Mouse (Mus musculus): Measurements from ENCODE around the gene Slc9a9. TPM values are rescaled to one million over a fixed set of nuclear protein-coding genes. Genes with fewer than 3 reads are reported as not detected.

Gene Slc9a9
- polyA plus RNA-seq, 2 experiments: 3.7 to 5.1 TPM

DNA sequence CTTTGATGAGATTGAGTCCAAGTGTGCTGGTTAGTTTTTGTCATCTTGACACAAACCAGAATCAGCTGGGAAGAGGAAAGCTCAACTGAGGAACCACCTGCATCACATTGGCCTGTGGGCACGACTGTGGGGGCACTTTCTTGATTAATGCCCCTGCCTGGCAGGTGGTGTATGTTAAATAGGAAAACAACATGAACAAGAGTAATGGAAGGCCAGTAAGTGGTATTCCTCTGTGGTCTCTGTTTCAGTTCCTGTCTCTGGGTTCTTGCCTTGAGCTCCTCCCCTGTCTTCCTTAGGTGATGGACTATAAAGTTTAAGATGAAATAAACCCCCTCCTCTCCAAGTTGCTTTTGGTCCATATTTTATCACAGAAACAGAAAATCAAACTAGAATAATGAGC is 372.7 kb downstream of the Slc9a9 start:
- Histone ChIP-seq H3K9ac (ENCODE audit: low read depth, low read length, severe bottlenecking) (no peak overlapping the region), H3K27me3 (ENCODE audit: control insufficient read depth, insufficient read depth, low read length) (no peaks in the 10 kb centered on the region), H3K9me3 (ENCODE audit: control insufficient read depth, low read length) (no peaks in the 10 kb centered on the region), H3K27ac (replicated peaks; ENCODE audit: low read depth, low read length) (no peak overlapping the region), H3K4me3 (replicated peaks; ENCODE audit: low read length) (no peak overlapping the region), H3K4me2 (replicated peaks; ENCODE audit: low read depth, low read length, severe bottlenecking) (no peak overlapping the region), H3K36me3 (ENCODE audit: control insufficient read depth, insufficient read depth, low read length) (no peaks in the 10 kb centered on the region), H3K4me1 (ENCODE audit: control insufficient read depth, insufficient read depth, low read length) (no peaks in the 10 kb centered on the region)
- 43% methylated on average over 1 of the region's 1 CpGs for WGBS
- DNase-seq (ENCODE audit: low spot score) (no peak), ATAC-seq (ENCODE audit: low FRiP score, low read depth) (no peak)
- no peak for TF ChIP-seq POLR2A (IDR thresholded peaks at IDR 0.05; ENCODE audit: borderline replicate concordance, extremely low read depth, insufficient read depth, insufficient read length)

DNA sequence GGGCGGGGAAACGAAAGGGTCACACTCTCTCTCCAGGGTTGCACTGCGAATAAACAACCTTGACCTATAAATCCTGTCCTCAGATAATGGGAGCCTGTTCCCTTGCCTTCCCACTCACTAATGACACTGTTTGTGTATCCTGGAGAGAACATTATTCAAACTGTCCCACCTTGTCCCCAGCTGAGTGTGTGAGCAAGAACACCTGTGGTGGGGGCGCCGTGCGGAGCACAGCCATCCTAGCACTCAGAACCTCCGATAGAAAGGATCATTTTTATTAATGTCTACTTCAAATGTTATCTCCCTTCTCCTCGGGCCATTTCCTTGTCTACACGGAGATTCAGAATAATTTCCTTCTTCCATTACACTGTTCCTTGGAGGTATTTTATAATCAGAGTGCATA is 382.5 kb downstream of the Slc9a9 start:
- Histone ChIP-seq H3K36me3 (ENCODE audit: control insufficient read depth, insufficient read depth, low read length) (no peaks in the 10 kb centered on the region), H3K9me3 (ENCODE audit: control insufficient read depth, low read length) (no peaks in the 10 kb centered on the region), H3K4me3 (replicated peaks; ENCODE audit: low read length) (no peak overlapping the region), H3K27ac (replicated peaks; ENCODE audit: low read depth, low read length) (no peak overlapping the region), H3K4me1 (ENCODE audit: control insufficient read depth, insufficient read depth, low read length) (no peaks in the 10 kb centered on the region), H3K9ac (ENCODE audit: low read depth, low read length, severe bottlenecking) (no peak overlapping the region), H3K27me3 (ENCODE audit: control insufficient read depth, insufficient read depth, low read length) (no peaks in the 10 kb centered on the region), H3K4me2 (replicated peaks; ENCODE audit: low read depth, low read length, severe bottlenecking) (no peak overlapping the region)
- no peak for TF ChIP-seq POLR2A (IDR thresholded peaks at IDR 0.05; ENCODE audit: borderline replicate concordance, extremely low read depth, insufficient read depth, insufficient read length)
- DNase-seq (ENCODE audit: low spot score) (no peak), ATAC-seq (ENCODE audit: low FRiP score, low read depth) (no peak)
- WGBS: 77% methylated on average over 9 of the region's 9 CpGs

DNA sequence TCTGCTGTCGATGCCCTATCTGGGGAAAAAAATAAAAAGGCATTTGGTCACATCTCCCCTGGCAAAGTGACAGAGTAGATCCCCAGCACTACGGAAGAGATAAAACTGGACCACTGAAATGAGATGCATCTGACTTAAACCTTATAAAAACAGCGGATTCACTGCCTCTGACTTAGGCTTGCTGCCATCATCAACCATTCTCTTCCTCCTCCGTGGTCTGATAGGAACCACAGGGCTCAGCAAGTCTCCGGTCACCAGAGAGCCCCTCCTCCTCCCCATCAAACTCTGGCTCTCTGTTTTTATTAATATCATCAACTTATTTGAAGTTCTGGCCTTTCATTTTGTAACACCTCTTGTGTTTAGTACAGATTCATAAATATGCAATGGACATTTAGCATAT is 383.5 kb downstream of the Slc9a9 start:
- Histone ChIP-seq H3K9ac (ENCODE audit: low read depth, low read length, severe bottlenecking) (no peak overlapping the region), H3K9me3 (ENCODE audit: control insufficient read depth, low read length) (no peaks in the 10 kb centered on the region), H3K4me1 (ENCODE audit: control insufficient read depth, insufficient read depth, low read length) (no peaks in the 10 kb centered on the region), H3K27ac (replicated peaks; ENCODE audit: low read depth, low read length) (no peak overlapping the region), H3K36me3 (ENCODE audit: control insufficient read depth, insufficient read depth, low read length) (no peaks in the 10 kb centered on the region), H3K4me2 (replicated peaks; ENCODE audit: low read depth, low read length, severe bottlenecking) (no peak overlapping the region), H3K4me3 (replicated peaks; ENCODE audit: low read length) (no peak overlapping the region), H3K27me3 (ENCODE audit: control insufficient read depth, insufficient read depth, low read length) (no peaks in the 10 kb centered on the region)
- ATAC-seq (ENCODE audit: low FRiP score, low read depth) (no peak), DNase-seq (ENCODE audit: low spot score) (no peak)
- WGBS: 83% methylated on average over 5 of the region's 5 CpGs
- TF ChIP-seq POLR2A (IDR thresholded peaks at IDR 0.05; ENCODE audit: borderline replicate concordance, extremely low read depth, insufficient read depth, insufficient read length): no peak

DNA sequence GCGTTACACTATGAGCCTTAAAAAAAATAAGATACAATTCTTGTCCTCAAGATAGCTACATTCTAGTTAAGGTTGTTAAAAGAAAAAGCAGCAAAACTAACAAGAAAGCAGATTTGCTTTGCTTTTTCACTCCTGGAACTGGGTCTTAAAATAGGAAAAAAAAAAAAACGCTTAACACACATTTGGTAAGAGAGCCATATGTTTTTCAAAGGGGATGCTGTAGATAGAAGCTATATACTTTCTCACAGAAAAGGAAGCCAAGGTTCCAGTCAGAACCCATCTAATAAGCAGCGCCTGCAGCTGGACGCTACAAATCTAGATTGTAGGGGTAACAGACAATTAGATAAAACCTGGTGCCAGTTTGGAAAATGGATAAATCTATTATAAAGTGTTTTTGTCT is 386.1 kb downstream of the Slc9a9 start:
- no peaks in the 10 kb centered on the region for H3K27me3 ChIP-seq (ENCODE audit: control insufficient read depth, insufficient read depth, low read length)
- DNase-seq (ENCODE audit: low spot score): no peak
- no peak overlapping the region for H3K4me3 ChIP-seq (replicated peaks; ENCODE audit: low read length)
- H3K9ac ChIP-seq (ENCODE audit: low read depth, low read length, severe bottlenecking): no peak overlapping the region
- no peak for ATAC-seq (ENCODE audit: low FRiP score, low read depth)
- H3K27ac ChIP-seq (replicated peaks; ENCODE audit: low read depth, low read length): no peak overlapping the region
- TF ChIP-seq POLR2A (IDR thresholded peaks at IDR 0.05; ENCODE audit: borderline replicate concordance, extremely low read depth, insufficient read depth, insufficient read length): no peak
- WGBS: 82% methylated on average over 4 of the region's 4 CpGs
- no peaks in the 10 kb centered on the region for H3K36me3 ChIP-seq (ENCODE audit: control insufficient read depth, insufficient read depth, low read length)
- H3K4me2 ChIP-seq (replicated peaks; ENCODE audit: low read depth, low read length, severe bottlenecking): no peak overlapping the region
- H3K9me3 ChIP-seq (ENCODE audit: control insufficient read depth, low read length): no peaks in the 10 kb centered on the region
- H3K4me1 ChIP-seq (ENCODE audit: control insufficient read depth, insufficient read depth, low read length): no peaks in the 10 kb centered on the region

GRCm38 (mm10) chr9:95060702-95061101 is 391.0 kb downstream of the Slc9a9 start:
- Histone ChIP-seq H3K27me3 (ENCODE audit: control insufficient read depth, insufficient read depth, low read length) (no peaks in the 10 kb centered on the region), H3K27ac (replicated peaks; ENCODE audit: low read depth, low read length) (no peak overlapping the region), H3K4me3 (replicated peaks; ENCODE audit: low read length) (no peak overlapping the region), H3K4me1 (ENCODE audit: control insufficient read depth, insufficient read depth, low read length) (no peaks in the 10 kb centered on the region), H3K9me3 (ENCODE audit: control insufficient read depth, low read length) (no peaks in the 10 kb centered on the region), H3K36me3 (ENCODE audit: control insufficient read depth, insufficient read depth, low read length) (no peaks in the 10 kb centered on the region), H3K9ac (ENCODE audit: low read depth, low read length, severe bottlenecking) (no peak overlapping the region), H3K4me2 (replicated peaks; ENCODE audit: low read depth, low read length, severe bottlenecking) (no peak overlapping the region)
- WGBS: 81% methylated on average over 4 of the region's 4 CpGs
- ATAC-seq (ENCODE audit: low FRiP score, low read depth) (no peak), DNase-seq (ENCODE audit: low spot score) (no peak)
- no peak for TF ChIP-seq POLR2A (IDR thresholded peaks at IDR 0.05; ENCODE audit: borderline replicate concordance, extremely low read depth, insufficient read depth, insufficient read length)

DNA sequence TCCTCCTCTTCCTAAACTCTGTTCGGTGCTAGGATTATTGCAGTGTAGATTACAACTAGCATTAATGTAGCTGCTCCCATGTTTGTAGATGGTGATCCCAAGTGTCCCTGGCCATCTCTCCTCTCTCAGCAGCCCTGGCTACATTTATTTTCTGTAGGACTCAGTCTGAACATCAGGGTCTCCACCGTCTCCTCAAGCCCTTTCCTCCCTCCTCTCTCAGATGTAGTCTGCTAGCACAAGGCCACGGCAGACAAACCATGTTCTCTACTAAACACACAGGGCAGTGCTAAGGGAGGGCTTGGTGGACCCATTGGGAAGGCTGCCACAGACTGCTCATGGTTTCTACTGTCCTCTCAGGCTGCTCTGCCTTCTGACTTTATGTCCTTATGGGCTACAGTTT is 397.3 kb downstream of the Slc9a9 start:
- DNase-seq (ENCODE audit: low spot score) (no peak), ATAC-seq (ENCODE audit: low FRiP score, low read depth) (no peak)
- Histone ChIP-seq H3K4me2 (replicated peaks; ENCODE audit: low read depth, low read length, severe bottlenecking) (no peak overlapping the region), H3K9ac (ENCODE audit: low read depth, low read length, severe bottlenecking) (no peak overlapping the region), H3K4me1 (ENCODE audit: control insufficient read depth, insufficient read depth, low read length) (no peaks in the 10 kb centered on the region), H3K27ac (replicated peaks; ENCODE audit: low read depth, low read length) (no peak overlapping the region), H3K27me3 (ENCODE audit: control insufficient read depth, insufficient read depth, low read length) (no peaks in the 10 kb centered on the region), H3K4me3 (replicated peaks; ENCODE audit: low read length) (no peak overlapping the region), H3K9me3 (ENCODE audit: control insufficient read depth, low read length) (0 out of 2 replicates have a peak, but pooled peaks cover 3% of the 10 kb centered on the region), H3K36me3 (ENCODE audit: control insufficient read depth, insufficient read depth, low read length) (no peaks in the 10 kb centered on the region)
- no peak for TF ChIP-seq POLR2A (IDR thresholded peaks at IDR 0.05; ENCODE audit: borderline replicate concordance, extremely low read depth, insufficient read depth, insufficient read length)
- 71% methylated on average over 2 of the region's 3 CpGs for WGBS
